ENCODE assay signal across 25 mouse cellular contexts in the genomic region with DNA sequence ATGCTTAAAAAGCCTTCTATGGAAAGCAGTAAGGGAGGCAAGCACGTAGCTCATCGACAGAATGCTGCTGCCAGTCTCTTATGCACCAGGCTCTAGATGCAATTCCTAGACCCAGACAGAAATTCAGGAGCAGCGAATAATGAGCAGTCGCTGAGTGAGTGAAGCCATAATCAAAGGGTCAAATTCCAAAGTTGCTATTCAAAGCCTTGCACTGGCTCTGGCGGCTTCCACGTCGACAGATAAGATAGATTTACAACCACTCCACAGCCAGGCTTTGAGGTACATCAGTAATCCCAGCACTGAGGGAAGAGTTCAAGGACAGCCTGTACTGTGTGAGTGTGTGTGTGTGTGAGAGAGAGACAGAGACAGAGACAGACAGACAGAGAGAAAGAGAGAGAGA. TPM values are rescaled to one million over a fixed set of nuclear protein-coding genes. Genes with fewer than 3 reads are reported as not detected.
DNase-seq lines count a peak whose midpoint lies in the region; ATAC-seq and TF ChIP-seq lines count a peak whose summit lies in the region.
"Had no signal": no experiment of that assay in that cellular context is flagged by ENCODE, and none has a peak within 500 bp of the region (broad histone marks: within the 10 kb centered on the region; RNA-seq: fewer than 3 reads in every experiment).

No protein-coding gene starts in this region.

- peaks cover 3% of the 10 kb centered on the region; the same call in 1 of the 2 replicates for H3K4me1 ChIP-seq in liver, postnatal 0 days (ENCODE audit: insufficient read depth)
- no peaks in the 10 kb centered on the region; the same call in 1 of the 2 replicates for H3K4me1 ChIP-seq in intestine, embryonic 14.5 days (replicated peaks; ENCODE audit: control insufficient read depth, insufficient read depth, low read length)
- H3K4me1 ChIP-seq in thymus, adult 2 months (replicated peaks; ENCODE audit: control insufficient read depth, insufficient read depth, low read length): no peaks in the 10 kb centered on the region
- H3K4me1 ChIP-seq: forebrain, embryonic 15.5 days; kidney, embryonic 15.5 days; neural tube, embryonic 12.5 days had no signal

- no peak for TF ChIP-seq POLR2A in thymus, adult 2 months (IDR thresholded peaks at IDR 0.05; ENCODE audit: control insufficient read depth, extremely low read depth, insufficient read depth, low read length, poor library complexity)

- DNase-seq in heart, adult 11 months: peak; percentile 52
- DNase-seq in heart, postnatal 10 days: no peak
- no peak for DNase-seq in liver, postnatal 0 days
- DNase-seq in liver: no peak
- no peak for DNase-seq in intestine, embryonic 14.5 days (ENCODE audit: low spot score)
- DNase-seq in thymus, adult 2 months: no peak
- DNase-seq in thymus, postnatal 25 days: no peak
- DNase-seq: cerebellum, adult 9-11 months; lung, postnatal 10 days; spleen, adult 18-20 months; thymus, adult 18-20 months had no signal

- WGBS in liver, postnatal 0 days (ENCODE audit: insufficient replicate concordance): 45% methylated on average over 7 of the region's 7 CpGs
- 18% methylated on average over 7 of the region's 7 CpGs for WGBS in intestine, embryonic 14.5 days
- WGBS in thymus, adult 2 months: 75% methylated on average over 7 of the region's 7 CpGs

- no peaks in the 10 kb centered on the region for H3K9me3 ChIP-seq in liver, postnatal 0 days (ENCODE audit: low read length)
- H3K9me3 ChIP-seq in intestine, embryonic 14.5 days (ENCODE audit: control insufficient read depth, low read length): no peaks in the 10 kb centered on the region
- H3K9me3 ChIP-seq: forebrain, embryonic 15.5 days; kidney, embryonic 15.5 days; limb, embryonic 10.5 days; neural tube, embryonic 12.5 days had no signal

- TF ChIP-seq EP300 in liver, postnatal 0 days (IDR thresholded peaks at IDR 0.05; ENCODE audit: low read depth): no peak

- no peak for TF ChIP-seq CTCF in liver, postnatal 0 days (IDR thresholded peaks at IDR 0.05; ENCODE audit: low read depth)
- no peak for TF ChIP-seq CTCF in thymus, adult 2 months (IDR thresholded peaks at IDR 0.05; ENCODE audit: borderline replicate concordance, control insufficient read depth, extremely low read depth, insufficient read depth, low read length, poor library complexity)

- H3K9ac ChIP-seq in liver, postnatal 0 days (replicated peaks): no peak overlapping the region
- H3K9ac ChIP-seq in intestine, embryonic 14.5 days (ENCODE audit: low read length): no peak overlapping the region
- H3K9ac ChIP-seq: forebrain, embryonic 15.5 days; kidney, embryonic 15.5 days; liver, embryonic 14.5 days; neural tube, embryonic 12.5 days had no signal

- peak; percentile 58; the same call in 1 of the 2 replicates for ATAC-seq in liver, postnatal 0 days
- peak; percentile 72 for ATAC-seq in intestine, embryonic 14.5 days (replicated peaks; ENCODE audit: low FRiP score, low TSS enrichment, low read depth)
- ATAC-seq: forebrain, embryonic 15.5 days had no signal

- H3K27me3 ChIP-seq in liver, postnatal 0 days (ENCODE audit: insufficient read depth, low read length): peaks cover under 1% of the 10 kb centered on the region; the same call in 1 of the 2 replicates
- H3K27me3 ChIP-seq in intestine, embryonic 14.5 days (replicated peaks; ENCODE audit: control insufficient read depth, insufficient read depth, low read length): no peaks in the 10 kb centered on the region
- no peaks in the 10 kb centered on the region for H3K27me3 ChIP-seq in thymus, adult 2 months (ENCODE audit: control insufficient read depth, insufficient read depth, low read length)
- H3K27me3 ChIP-seq: forebrain, embryonic 15.5 days; neural tube, embryonic 12.5 days had no signal

- no peak overlapping the region for H3K4me3 ChIP-seq in liver, postnatal 0 days (ENCODE audit: low read depth, low read length)
- H3K4me3 ChIP-seq in intestine, embryonic 14.5 days (ENCODE audit: low read depth, low read length): no peak overlapping the region
- H3K4me3 ChIP-seq in thymus, adult 2 months (ENCODE audit: control insufficient read depth, insufficient read depth, low read length): no peak overlapping the region
- H3K4me3 ChIP-seq: erythroblast, embryonic 14.5 days; forebrain, embryonic 15.5 days; kidney, embryonic 15.5 days; limb, embryonic 10.5 days; megakaryocyte, embryonic 14.5 days; neural tube, embryonic 12.5 days had no signal

- no peak overlapping the region for H3K4me2 ChIP-seq in liver, postnatal 0 days (ENCODE audit: low read depth, low read length)
- H3K4me2 ChIP-seq in intestine, embryonic 14.5 days (ENCODE audit: low read length): no peak overlapping the region
- H3K4me2 ChIP-seq: forebrain, embryonic 15.5 days; kidney, embryonic 15.5 days; neural tube, embryonic 12.5 days had no signal

- H3K36me3 ChIP-seq in liver, postnatal 0 days (replicated peaks; ENCODE audit: insufficient read depth, low read length): no peaks in the 10 kb centered on the region
- H3K36me3 ChIP-seq in intestine, embryonic 14.5 days (ENCODE audit: control insufficient read depth, insufficient read depth, low read length): no peaks in the 10 kb centered on the region
- no peaks in the 10 kb centered on the region for H3K36me3 ChIP-seq in thymus, adult 2 months (ENCODE audit: control insufficient read depth, insufficient read depth, low read length)
- H3K36me3 ChIP-seq: forebrain, embryonic 15.5 days; kidney, embryonic 15.5 days; limb, embryonic 10.5 days; neural tube, embryonic 12.5 days had no signal

- intact Hi-C loops in heart, postnatal 10 days (cut with DNase I): no loop called here

- H3K27ac ChIP-seq in liver, postnatal 0 days (ENCODE audit: low read depth): no peak overlapping the region
- H3K27ac ChIP-seq in intestine, embryonic 14.5 days (ENCODE audit: low read depth): no peak overlapping the region
- no peak overlapping the region for H3K27ac ChIP-seq in thymus, adult 2 months (ENCODE audit: control insufficient read depth, insufficient read depth, low read length)
- H3K27ac ChIP-seq: forebrain, embryonic 15.5 days; kidney, embryonic 15.5 days; limb, embryonic 10.5 days; liver, embryonic 14.5 days; neural tube, embryonic 12.5 days had no signal

RNA-seq across cellular contexts. Expression of a gene that starts 10.0 kb away (rescaled TPM):
- not detected for total RNA-seq in heart, postnatal 10 days (2021)
- polyA plus RNA-seq in liver, postnatal 0 days (2015; fragmentation: Nextera tagmentation; extraction: Ambion mirVana): 0.65 and 1.1 TPM in 2 replicates
- polyA plus RNA-seq in intestine, embryonic 14.5 days (2014; fragmentation: Nextera tagmentation; extraction: Ambion mirVana): 0.28 and 0.57 TPM in 2 replicates
- 1.1 and 1.2 TPM in 2 replicates for polyA plus RNA-seq in thymus, adult 2 months (2012; rRNA removed)
- total RNA-seq: gastrocnemius, adult 18-20 months; layer of hippocampus, postnatal 25 days had no signal
- polyA plus RNA-seq: hindbrain, embryonic 11.5 days; neural tube, embryonic 12.5 days; stomach, embryonic 14.5 days had no signal

RNA-seq across cellular contexts. Expression of a gene that starts 15.1 kb away (rescaled TPM):
- under 1 TPM; 0.84 to 0.98 TPM for total RNA-seq in heart, postnatal 10 days (2021)
- polyA plus RNA-seq in liver, postnatal 0 days (2015; fragmentation: Nextera tagmentation; extraction: Ambion mirVana): 1.2 and 1.3 TPM in 2 replicates
- 0.16 and 0.19 TPM in 2 replicates for polyA plus RNA-seq in intestine, embryonic 14.5 days (2014; fragmentation: Nextera tagmentation; extraction: Ambion mirVana)
- polyA plus RNA-seq in thymus, adult 2 months (2012; rRNA removed): 143 and 183 TPM in 2 replicates
- polyA plus RNA-seq: erythroblast, embryonic 14.5 days; limb, embryonic 10.5 days had no signal

RNA-seq across cellular contexts. Expression of a gene that starts 26.2 kb away (rescaled TPM):
- total RNA-seq in heart, postnatal 10 days (2021): 10 to 100 TPM; 46.6 to 48.9 TPM
- 39.3 and 42.0 TPM in 2 replicates for polyA plus RNA-seq in liver, postnatal 0 days (2015; fragmentation: Nextera tagmentation; extraction: Ambion mirVana)
- 7.2 and 8.5 TPM in 2 replicates for polyA plus RNA-seq in intestine, embryonic 14.5 days (2014; fragmentation: Nextera tagmentation; extraction: Ambion mirVana)
- 66.8 and 74.6 TPM in 2 replicates for polyA plus RNA-seq in thymus, adult 2 months (2012; rRNA removed)

RNA-seq across cellular contexts. Expression of a gene that starts 37.1 kb away (rescaled TPM):
- not detected for total RNA-seq in heart, postnatal 10 days (2021)
- polyA plus RNA-seq in liver, postnatal 0 days (2015; fragmentation: Nextera tagmentation; extraction: Ambion mirVana): not detected in 2 replicates
- not detected in 2 replicates for polyA plus RNA-seq in intestine, embryonic 14.5 days (2014; fragmentation: Nextera tagmentation; extraction: Ambion mirVana)
- not detected in 2 replicates for polyA plus RNA-seq in thymus, adult 2 months (2012; rRNA removed)
- total RNA-seq: ES-E14; gastrocnemius, adult 18-20 months; layer of hippocampus, postnatal 25 days had no signal
- polyA plus RNA-seq: erythroblast, embryonic 14.5 days; forebrain, embryonic 15.5 days; gonadal fat pad, adult 2 months; hindbrain, embryonic 11.5 days; kidney, embryonic 15.5 days; large intestine, adult 2 months; limb, embryonic 10.5 days; liver, embryonic 14.5 days; neural tube, embryonic 12.5 days; stomach, embryonic 14.5 days had no signal

Comparison
In these comparisons a context has a peak if more than half of its experiments do, and no peak if none do; other contexts are left out.
1. RNA of a gene that starts 15.1 kb away (polyA plus RNA-seq): 143 to 183 TPM in thymus, adult 2 months; 1.2 to 1.3 TPM in liver, postnatal 0 days and 0.16 to 0.19 TPM in intestine, embryonic 14.5 days; every median in the first group is over 10 times any median in the second.